Mouse (Mus musculus) intestine, embryonic 14.5 days (tissue): ENCODE measurements at regions not wholly inside any gene's neighbourhood (a gene's known extent, or its start where the extent isn't known, plus 50 kb on each side); places are given as distances from the start of the nearest gene placed in this dataset.

Experiments
- ATAC-seq: fragments of 200-750 bp; cut with Nextera tagmentation; replicated peaks from 2 replicates; pipeline ENCODE4 v1.8.0; 2017; ENCODE audit warnings: low read depth, moderate number of reproducible peaks, moderate TSS enrichment, moderate library complexity; ENCODE audit not compliant: low FRiP score, low TSS enrichment
- DNase-seq: peaks from one replicate; pipeline ENCODE4 v3.0.0-alpha.2; 2018; ENCODE audit warnings: low spot score
- H3K27ac ChIP-seq: fragments of 300-500 bp; sonication (generic); 2 replicates; pipeline ENCODE4 v1.5.1; 2014; ENCODE audit warnings: low read depth, mild to moderate bottlenecking, control low read depth
- H3K27me3 ChIP-seq: fragments of 300-500 bp; sonication (generic); replicated peaks from 2 replicates; pipeline ENCODE4 v1.6.1; 2014; ENCODE audit warnings: low read length, control low read depth; ENCODE audit not compliant: control insufficient read depth, insufficient read depth
- H3K36me3 ChIP-seq: fragments of 300-500 bp; sonication (generic); 2 replicates; pipeline ENCODE4 v1.6.1; 2014; ENCODE audit warnings: low read length, control low read depth; ENCODE audit not compliant: control insufficient read depth, insufficient read depth
- H3K4me1 ChIP-seq: fragments of 300-500 bp; sonication (generic); replicated peaks from 2 replicates; pipeline ENCODE4 v1.6.1; 2014; ENCODE audit warnings: low read length, control low read depth, mixed read lengths; ENCODE audit not compliant: control insufficient read depth, insufficient read depth
- H3K4me2 ChIP-seq: fragments of 300-500 bp; sonication (generic); 2 replicates; pipeline ENCODE4 v1.6.1; 2014; ENCODE audit warnings: low read length
- H3K4me3 ChIP-seq: fragments of 300-500 bp; sonication (generic); 2 replicates; pipeline ENCODE4 v1.5.1; 2014; ENCODE audit warnings: low read depth, low read length, control low read depth, mixed read lengths
- H3K9ac ChIP-seq: fragments of 300-500 bp; sonication (generic); 2 replicates; pipeline ENCODE4 v1.6.1; 2014; ENCODE audit warnings: mild to moderate bottlenecking, low read length
- H3K9me3 ChIP-seq: fragments of 300-500 bp; sonication (generic); 2 replicates; pipeline ENCODE4 v1.6.1; 2016; ENCODE audit warnings: low read length, control low read depth; ENCODE audit not compliant: control insufficient read depth
- WGBS: fragments of 180-500 bp; shearing (Covaris S2); extraction: QIAGEN DNeasy Blood & Tissue Kit; methylation state at CpG from one replicate; pipeline ENCODE4 v1.1.7; 2014; 5-methylcytosine and 5-hydroxymethylcytosine counted together

DNA sequence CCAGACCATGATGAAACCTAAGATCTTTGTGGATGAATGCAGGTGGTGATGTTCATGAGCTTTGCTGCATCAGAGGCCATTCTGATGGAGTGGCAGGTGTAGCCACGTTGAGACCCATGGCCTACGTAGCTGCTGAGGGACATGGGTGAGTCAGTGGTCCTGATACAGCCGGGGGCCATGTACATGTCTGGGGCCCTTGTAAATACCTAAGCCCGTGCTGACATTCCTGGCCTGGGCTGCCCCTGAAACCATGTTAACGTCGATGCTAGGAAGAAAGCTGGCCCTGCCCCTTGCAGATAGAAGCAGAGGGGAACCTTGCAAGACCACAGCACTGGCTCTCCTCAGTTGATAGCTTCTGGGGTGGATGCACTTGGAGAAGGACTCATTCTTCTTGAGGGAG is 165.2 kb downstream of the Fam76b start:
- Histone ChIP-seq H3K9ac (no peak overlapping the region), H3K4me2 (no peak overlapping the region), H3K27ac (no peak overlapping the region), H3K9me3 (no peaks in the 10 kb centered on the region), H3K4me1 (peaks cover 5% of the 10 kb centered on the region; the same call in 1 of the 2 replicates), H3K4me3 (no peak overlapping the region), H3K27me3 (no peaks in the 10 kb centered on the region), H3K36me3 (no peaks in the 10 kb centered on the region)
- no peak for DNase-seq
- 81% methylated on average over 6 of the region's 6 CpGs for WGBS
- ATAC-seq, result no peak

DNA sequence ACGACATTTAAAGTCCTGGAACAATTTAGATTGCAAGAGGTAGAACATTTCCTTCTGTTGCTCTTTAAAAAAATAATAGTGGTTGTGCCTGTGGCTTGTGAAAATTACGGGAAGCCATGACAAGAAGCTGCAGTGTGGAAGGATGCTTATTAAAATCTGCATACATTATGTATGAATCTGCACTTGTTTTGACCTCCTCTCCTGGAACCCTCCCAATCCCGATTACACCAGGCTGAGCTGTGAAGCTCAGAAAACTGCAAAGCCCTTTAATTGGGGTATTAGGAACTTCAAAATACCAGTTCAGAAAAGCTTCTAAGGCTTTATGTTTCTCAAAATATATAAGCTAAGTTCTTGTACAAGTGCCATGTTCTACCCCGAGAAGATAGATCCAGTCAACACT is 171.8 kb downstream of the Fam76b start:
- Histone ChIP-seq H3K4me2 (no peak overlapping the region), H3K27ac (no peak overlapping the region), H3K4me3 (no peak overlapping the region), H3K9me3 (no peaks in the 10 kb centered on the region), H3K4me1 (no peaks in the 10 kb centered on the region), H3K27me3 (no peaks in the 10 kb centered on the region), H3K36me3 (no peaks in the 10 kb centered on the region), H3K9ac (no peak overlapping the region)
- DNase-seq, result no peak
- ATAC-seq, result no peak
- WGBS, result 86% methylated on average over 4 of the region's 4 CpGs

DNA sequence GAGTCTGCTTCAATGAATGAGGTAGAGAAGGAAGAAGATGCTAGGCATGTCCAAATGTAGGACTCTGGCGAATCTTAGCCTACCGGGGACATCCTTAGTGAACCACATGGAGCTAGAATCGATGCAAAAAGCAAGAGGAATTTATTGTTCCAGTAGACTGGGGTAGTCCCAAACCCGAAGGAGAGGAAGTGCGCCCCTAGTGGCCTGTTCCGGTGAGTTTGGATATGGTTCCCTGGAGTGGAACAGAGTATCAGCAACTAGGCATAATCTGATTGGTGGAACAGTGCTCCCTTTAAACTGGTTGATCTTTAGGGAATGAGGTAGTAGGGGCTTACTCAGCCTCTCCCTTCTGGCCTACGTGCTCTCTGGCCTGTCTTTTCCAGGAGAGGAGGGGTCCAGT is 174.0 kb downstream of the Fam76b start:
- no peak overlapping the region for H3K4me3 ChIP-seq
- no peak overlapping the region for H3K9ac ChIP-seq
- H3K4me1 ChIP-seq, result no peaks in the 10 kb centered on the region
- H3K27me3 ChIP-seq, result no peaks in the 10 kb centered on the region
- H3K9me3 ChIP-seq, result no peaks in the 10 kb centered on the region
- H3K27ac ChIP-seq, result no peak overlapping the region
- H3K4me2 ChIP-seq, result no peak overlapping the region
- no peaks in the 10 kb centered on the region for H3K36me3 ChIP-seq
- ATAC-seq, result no peak
- 84% methylated on average over 7 of the region's 7 CpGs for WGBS
- peak; percentile 59 for DNase-seq

DNA sequence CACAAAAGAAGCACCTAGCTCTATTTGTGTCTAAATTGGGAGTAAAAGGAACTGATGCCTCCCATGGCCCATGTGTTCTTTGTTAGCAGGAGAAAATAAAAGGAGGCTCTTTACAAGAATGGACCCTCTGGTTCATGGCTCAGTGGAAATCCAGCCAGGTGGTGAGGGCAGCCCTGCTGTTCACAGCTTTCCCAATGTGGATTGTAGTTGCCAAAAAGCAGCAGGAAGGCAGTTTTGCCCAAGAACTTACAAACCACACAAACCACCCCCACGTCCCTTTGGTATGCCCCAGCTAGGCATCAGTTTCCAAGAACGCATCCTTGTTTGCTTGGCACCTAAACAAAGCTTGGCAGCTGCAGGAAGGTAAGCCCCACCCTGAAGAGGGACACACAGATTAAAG is 174.7 kb downstream of the Fam76b start:
- Histone ChIP-seq H3K4me2 (no peak overlapping the region), H3K36me3 (no peaks in the 10 kb centered on the region), H3K27me3 (no peaks in the 10 kb centered on the region), H3K4me3 (no peak overlapping the region), H3K9ac (no peak overlapping the region), H3K4me1 (no peaks in the 10 kb centered on the region), H3K9me3 (no peaks in the 10 kb centered on the region), H3K27ac (no peak overlapping the region)
- ATAC-seq, result no peak
- no peak for DNase-seq
- 77% methylated on average over 2 of the region's 2 CpGs for WGBS

DNA sequence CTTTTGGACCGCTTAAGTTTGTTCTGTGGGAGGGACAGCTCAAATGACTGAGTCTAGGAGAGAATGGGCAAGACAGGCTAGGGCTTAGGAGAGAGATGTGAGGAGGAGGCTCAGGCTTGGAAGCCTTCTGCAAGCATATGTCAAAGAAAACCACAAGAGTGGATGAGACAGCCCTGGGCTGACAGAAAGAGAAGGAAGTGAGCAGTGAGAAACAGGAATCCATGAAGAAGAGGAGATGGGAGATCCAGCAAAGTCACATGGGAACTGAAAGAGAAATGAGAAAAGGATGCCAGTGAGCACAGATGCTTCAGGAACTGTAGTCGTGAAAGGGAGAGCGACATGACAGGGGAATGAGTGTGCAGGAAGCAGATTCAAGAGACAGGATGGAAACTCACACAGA is 175.6 kb downstream of the Fam76b start:
- H3K9ac ChIP-seq, result no peak overlapping the region
- H3K36me3 ChIP-seq, result no peaks in the 10 kb centered on the region
- no peak for ATAC-seq
- DNase-seq, result no peak
- no peak overlapping the region for H3K4me2 ChIP-seq
- H3K4me1 ChIP-seq, result no peaks in the 10 kb centered on the region
- H3K9me3 ChIP-seq, result no peaks in the 10 kb centered on the region
- 80% methylated on average over 3 of the region's 3 CpGs for WGBS
- H3K27me3 ChIP-seq, result no peaks in the 10 kb centered on the region
- H3K4me3 ChIP-seq, result no peak overlapping the region
- no peak overlapping the region for H3K27ac ChIP-seq

DNA sequence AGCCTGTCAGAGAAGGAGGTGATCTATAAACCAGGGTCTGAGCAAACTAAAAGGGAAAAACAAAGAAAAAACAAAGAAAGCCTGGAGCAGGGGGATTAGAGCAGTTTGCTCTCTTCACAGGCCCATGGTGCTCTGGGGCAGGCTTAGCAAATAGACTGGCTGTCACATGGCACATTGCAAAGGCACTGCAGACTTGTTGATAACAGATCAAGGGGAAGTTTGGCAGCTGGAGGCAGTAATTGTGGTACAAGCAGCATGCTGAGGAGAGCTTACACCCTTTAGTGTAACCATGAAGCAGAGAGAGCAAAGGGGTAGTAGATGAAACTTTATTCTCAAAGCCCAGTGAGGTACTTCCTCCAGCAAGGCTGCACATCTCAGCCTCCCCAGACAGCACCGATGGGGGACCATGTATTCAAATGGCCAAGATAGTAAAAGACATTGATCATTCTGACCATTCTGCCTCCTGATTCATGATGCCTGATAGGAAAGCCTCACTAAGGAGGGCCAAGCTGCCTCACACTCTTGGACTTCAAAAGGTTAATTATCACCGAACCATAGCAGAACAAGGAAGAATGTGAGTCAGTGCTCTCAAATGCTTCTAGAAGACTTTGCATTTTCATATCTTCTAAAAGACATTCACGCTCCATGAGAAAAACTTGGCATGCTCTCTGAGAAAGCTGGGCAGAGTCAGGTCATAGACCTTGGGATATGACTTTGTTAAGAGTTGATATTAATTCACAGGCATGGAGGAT is 178.9 kb downstream of the Fam76b start:
- Histone ChIP-seq H3K4me2 (no peak overlapping the region), H3K36me3 (no peaks in the 10 kb centered on the region), H3K27ac (no peak overlapping the region), H3K9me3 (no peaks in the 10 kb centered on the region), H3K4me3 (no peak overlapping the region), H3K27me3 (no peaks in the 10 kb centered on the region), H3K9ac (no peak overlapping the region), H3K4me1 (no peaks in the 10 kb centered on the region)
- DNase-seq, result no peak
- ATAC-seq, result no peak
- 82% methylated on average over 3 of the region's 3 CpGs for WGBS

DNA sequence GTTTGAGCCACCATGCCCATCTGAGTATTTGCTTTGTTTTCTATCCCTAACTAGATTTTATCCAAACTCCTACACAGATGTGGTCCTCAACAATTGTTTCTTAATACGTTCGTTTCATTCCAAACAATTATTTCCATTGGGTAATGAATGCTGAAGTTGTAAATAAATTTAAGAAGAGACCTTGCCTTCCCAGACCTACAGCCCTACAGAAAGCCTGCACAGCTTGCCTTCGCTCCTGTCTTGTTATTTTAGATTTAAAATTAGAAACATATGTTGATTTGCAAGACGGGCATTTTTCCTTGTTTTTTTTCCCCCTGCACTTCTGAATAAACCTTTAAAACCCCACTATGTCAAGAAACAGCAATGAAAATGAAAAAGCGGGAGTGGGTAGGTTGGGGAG is 181.9 kb downstream of the Fam76b start:
- ATAC-seq, result no peak
- no peak for DNase-seq
- Histone ChIP-seq H3K4me3 (no peak overlapping the region), H3K4me2 (no peak overlapping the region), H3K36me3 (no peaks in the 10 kb centered on the region), H3K27ac (no peak overlapping the region), H3K4me1 (no peaks in the 10 kb centered on the region), H3K27me3 (no peaks in the 10 kb centered on the region), H3K9me3 (no peaks in the 10 kb centered on the region), H3K9ac (no peak overlapping the region)
- WGBS, result 87% methylated on average over 5 of the region's 5 CpGs

DNA sequence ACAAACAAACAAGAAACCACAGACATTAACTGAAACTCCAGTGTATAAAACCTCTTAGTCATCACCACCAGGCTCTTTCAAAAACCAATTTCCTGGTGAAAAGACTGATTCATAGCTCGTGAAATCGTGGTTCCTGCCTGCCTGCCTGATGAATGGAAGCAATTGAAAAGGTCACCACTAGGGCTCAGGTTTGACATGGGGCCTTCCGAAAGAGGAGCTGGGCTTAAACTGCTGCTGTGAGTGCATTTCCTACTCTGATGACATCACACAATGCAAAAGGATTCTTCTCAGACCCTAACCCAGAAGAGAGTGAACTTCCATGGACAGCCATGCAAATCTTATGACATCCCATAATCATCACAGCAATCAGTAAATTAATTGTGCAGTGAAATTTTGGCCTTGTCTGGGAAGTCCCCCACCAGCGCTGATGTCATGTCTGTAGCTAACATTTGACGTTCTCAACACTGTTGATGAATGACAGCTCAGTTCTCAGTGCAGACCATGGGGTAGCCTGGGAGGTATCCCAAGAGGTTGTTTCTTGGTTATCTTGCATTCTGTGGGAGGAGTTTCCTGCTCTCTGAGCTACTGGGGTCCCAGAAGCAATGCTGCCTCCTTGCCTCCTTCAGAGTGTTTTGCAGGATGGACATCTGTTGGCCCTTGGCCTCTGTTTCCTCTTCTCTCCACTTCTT is 182.9 kb downstream of the Fam76b start:
- H3K36me3 ChIP-seq, result no peaks in the 10 kb centered on the region
- no peaks in the 10 kb centered on the region for H3K4me1 ChIP-seq
- ATAC-seq (no peak), DNase-seq (no peak)
- H3K27ac ChIP-seq, result no peak overlapping the region
- H3K4me3 ChIP-seq, result no peak overlapping the region
- 46% methylated on average over 5 of the region's 5 CpGs for WGBS
- H3K27me3 ChIP-seq, result no peaks in the 10 kb centered on the region
- H3K9me3 ChIP-seq, result no peaks in the 10 kb centered on the region
- H3K4me2 ChIP-seq, result no peak overlapping the region
- no peak overlapping the region for H3K9ac ChIP-seq

DNA sequence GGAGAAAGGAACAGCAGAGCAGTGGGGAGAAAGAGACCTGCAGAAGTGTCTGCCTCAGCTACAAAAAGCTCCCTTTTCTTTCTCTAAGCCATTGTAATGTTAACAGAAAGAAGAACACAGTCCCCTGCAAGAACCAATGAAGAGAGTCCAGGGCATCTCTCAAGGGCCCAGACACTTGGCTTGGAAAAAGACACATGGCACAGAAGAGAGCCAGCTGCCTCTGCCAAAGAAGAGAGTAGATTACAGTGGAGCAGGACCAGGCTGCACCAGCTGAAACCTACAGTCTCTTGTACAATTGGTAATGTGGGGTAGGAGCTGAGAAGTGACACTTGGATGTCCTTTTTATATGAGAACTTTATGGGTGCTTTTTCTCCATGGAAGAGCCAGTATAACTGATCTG is 196.7 kb downstream of the Fam76b start:
- Histone ChIP-seq H3K36me3 (no peaks in the 10 kb centered on the region), H3K4me2 (no peak overlapping the region), H3K4me1 (0 out of 2 replicates have a peak, but pooled peaks cover 5% of the 10 kb centered on the region)

More for the DNA sequence above, 196.7 kb downstream of the Fam76b start:
- H3K9me3 ChIP-seq, result no peaks in the 10 kb centered on the region
- ATAC-seq (no peak), DNase-seq (peak; percentile 7)
- H3K4me3 ChIP-seq, result no peak overlapping the region
- H3K27ac ChIP-seq, result no peak overlapping the region
- no peaks in the 10 kb centered on the region for H3K27me3 ChIP-seq
- no peak overlapping the region for H3K9ac ChIP-seq
